Mouse (Mus musculus): ENCODE results near the gene Lpin1. TPM values are rescaled to one million over a fixed set of nuclear protein-coding genes. Genes with fewer than 3 reads are reported as not detected.

The Lpin1 gene
- 20.5 and 21.2 TPM in 2 replicates for polyA plus RNA-seq (2012; rRNA removed)

DNA sequence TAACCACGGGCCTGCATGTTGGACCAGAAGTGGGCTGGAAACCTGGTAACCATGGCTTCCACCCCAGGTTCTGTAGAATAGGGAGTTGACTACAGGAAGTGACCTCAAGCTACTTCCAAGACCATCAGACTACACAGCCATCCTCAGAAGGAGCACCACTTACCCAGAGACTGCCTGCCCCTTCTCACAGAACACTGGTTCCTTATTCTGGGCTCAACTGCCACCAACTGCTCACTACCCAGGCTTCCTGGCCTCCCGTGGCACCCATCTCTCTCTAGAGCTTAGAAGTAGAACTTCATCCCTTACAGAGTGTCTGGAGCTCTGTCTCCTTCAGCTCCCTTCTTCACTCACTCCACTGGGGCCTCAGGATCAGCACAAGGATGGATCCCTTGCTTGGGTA lies at the start of gene Lpin1:
Lpin1 (minus strand) TSS at position 31 of the 400 bp plus-strand sequence.
- no peak for DNase-seq (ENCODE audit: extremely low spot score in 1 of 2, low spot score in 1 of 2)

DNA sequence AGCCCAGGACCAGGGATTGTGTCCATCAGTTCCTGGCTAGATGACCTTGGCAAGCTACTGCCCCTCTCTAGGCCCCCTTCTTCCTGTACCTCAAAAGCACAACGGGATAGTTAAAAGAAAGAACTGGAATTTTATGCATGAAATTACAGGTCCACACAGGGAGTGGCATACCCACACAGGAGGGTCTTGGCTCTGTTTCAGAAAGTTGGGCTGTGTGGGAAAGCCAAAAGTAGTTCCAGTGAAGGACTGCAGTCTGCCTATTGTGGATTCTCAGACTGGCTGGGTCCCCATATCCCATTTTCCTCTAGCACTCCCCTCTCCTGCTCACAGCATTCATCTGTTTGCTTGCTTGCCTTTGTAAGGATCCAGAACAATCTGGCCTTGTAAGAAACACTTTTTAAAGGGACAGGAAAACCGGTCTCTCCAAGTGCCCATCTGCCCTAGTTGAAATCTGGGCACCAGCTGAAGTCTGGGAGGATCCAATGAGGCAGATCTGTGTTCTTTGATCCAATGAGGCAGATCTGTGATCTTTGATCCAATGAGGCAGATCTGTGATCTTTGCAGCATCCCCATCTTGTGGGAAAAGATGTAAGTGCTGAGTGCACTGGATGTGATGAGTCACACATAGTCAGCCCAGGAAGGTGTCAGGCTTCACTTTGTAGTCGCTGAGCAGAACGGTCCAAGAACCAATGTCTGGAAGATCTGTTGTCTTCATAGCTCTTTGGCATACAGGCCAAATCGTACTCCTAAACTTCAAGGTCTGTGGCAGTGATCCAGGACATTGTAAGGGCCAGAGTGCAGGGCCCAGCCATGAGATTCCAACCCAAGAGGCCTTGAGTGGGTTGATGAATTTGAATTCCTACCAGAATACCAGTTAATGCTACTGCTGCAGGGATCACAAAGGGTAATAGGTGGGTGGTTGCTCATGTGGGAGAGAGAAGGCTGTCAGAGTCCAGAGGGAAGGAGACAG lies 46.4 kb upstream of the Lpin1 start:
- DNase-seq (ENCODE audit: extremely low spot score in 1 of 2, low spot score in 1 of 2) = peak; percentile 38 to 60

DNA sequence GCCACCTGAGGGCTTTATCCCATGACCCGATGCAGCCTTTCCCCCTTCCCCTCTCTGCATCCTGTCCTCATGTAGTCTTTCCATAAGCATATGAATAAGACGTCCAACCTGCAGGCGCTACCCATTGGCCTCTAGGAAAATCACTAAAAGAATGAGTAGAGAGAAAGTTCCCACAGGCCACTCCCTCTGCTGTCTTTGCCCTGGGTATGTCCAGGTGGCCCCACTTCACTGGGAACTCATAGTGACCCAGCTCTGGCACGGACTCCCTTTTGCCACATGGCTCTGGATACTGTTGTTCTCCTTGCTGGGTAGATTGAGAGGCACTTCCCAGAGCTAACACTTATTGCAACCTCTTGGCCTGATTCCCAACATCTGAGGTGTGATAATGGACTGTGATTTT lies 44.8 kb upstream of the Lpin1 start:
- no peak for DNase-seq (ENCODE audit: extremely low spot score in 1 of 2, low spot score in 1 of 2)

DNA sequence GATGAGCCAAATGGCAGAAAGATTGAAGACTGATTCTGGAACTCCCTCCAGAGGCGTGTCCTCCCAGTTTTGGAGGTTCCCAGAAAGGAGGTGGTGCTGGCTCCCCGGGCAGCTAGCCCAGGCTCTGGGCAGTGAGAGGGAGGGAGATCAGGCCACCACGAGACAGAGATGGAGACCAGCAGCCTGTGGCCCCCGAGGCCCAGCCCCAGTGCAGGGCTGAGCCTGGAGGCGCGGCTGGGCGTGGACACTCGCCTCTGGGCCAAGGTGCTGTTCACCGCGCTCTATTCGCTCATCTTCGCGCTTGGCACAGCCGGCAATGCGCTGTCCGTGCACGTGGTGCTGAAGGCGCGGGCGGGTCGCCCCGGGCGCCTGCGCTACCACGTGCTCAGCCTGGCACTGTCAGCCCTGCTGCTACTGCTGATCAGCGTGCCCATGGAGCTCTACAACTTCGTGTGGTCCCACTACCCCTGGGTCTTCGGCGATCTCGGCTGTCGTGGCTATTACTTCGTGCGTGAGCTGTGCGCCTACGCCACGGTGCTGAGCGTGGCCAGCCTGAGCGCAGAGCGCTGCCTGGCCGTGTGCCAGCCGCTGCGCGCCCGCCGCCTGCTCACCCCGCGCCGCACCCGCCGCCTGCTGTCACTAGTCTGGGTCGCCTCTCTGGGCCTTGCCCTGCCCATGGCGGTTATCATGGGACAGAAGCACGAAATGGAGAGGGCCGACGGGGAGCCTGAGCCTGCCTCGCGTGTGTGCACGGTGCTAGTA lies 42.7 kb upstream of the Lpin1 start, which contains the start of gene Ntsr2:
Ntsr2 (plus strand) TSS at position 51 of the 762 bp plus-strand sequence.
- DNase-seq (ENCODE audit: extremely low spot score in 1 of 2, low spot score in 1 of 2) = peak; percentile 29 to 65

DNA sequence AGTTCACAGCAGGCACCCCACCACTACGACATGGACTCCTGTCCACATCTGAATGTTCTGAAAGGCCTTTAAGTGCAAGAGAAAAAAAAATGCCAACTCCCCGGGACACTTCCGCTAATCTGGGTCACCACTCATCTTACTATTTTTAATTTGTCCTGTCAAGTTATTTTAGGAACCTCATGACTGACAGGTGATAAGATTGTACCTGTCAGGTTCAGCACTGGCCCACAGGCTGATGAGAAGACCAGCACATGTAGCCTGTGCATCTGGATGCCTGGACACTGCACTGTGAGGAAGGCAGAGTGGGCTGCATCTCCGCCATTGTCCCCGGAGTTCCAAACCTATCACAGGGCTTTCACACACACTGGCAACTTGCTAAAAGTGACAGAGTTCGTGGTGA lies 39.1 kb upstream of the Lpin1 start:
- no peak for DNase-seq (ENCODE audit: extremely low spot score in 1 of 2, low spot score in 1 of 2)

DNA sequence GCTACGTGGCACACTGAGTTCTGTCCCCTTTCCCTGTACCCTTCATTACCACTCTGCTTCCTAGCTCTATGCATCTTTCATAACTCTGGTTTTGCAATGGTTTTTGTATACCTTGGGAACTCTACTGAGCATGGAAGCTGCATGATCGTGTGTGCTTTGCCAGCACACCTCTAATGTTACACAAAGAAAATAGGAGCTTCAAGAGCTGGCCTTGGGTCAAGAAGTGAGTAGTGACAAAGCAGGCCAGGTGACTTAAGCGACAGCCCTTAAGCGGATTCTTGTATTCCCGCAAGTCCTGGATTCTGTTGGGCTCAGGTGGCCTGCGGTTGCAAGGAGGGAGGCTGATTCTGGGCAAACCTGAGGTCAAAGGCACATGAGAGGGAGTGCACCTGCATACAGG lies 37.5 kb upstream of the Lpin1 start:
- DNase-seq (ENCODE audit: extremely low spot score in 1 of 2, low spot score in 1 of 2) = no peak

DNA sequence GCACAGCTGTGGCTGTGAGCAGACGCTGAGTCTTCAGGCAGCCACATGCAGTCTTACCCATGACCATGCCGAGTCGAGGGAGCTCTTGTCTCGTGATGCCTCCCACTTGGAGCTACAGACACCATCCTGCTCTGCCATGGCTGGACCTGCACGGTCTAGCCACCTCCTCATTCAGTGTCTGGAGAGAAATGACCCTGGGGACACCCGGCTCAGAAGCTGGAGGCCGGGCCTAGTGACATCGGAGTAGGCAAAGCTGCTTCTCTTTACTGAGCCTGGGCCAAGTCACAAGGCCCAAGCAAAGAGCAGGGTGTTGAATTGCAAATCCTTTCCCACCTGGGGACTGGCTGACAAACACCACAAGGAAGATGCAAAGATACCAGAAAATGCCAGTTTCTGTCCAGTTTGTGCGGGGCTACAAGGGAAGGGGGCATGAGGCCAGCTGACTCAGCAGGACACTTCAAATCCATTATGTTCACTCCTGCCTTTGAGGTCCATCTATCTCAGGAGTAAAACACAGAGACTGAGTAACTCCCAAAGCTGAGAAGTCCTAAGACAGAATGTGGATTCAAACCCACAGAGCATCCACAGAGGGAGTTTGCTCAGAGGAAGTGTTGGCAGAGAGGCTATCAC lies 36.1 kb upstream of the Lpin1 start:
- DNase-seq (ENCODE audit: extremely low spot score in 1 of 2, low spot score in 1 of 2) = no peak

DNA sequence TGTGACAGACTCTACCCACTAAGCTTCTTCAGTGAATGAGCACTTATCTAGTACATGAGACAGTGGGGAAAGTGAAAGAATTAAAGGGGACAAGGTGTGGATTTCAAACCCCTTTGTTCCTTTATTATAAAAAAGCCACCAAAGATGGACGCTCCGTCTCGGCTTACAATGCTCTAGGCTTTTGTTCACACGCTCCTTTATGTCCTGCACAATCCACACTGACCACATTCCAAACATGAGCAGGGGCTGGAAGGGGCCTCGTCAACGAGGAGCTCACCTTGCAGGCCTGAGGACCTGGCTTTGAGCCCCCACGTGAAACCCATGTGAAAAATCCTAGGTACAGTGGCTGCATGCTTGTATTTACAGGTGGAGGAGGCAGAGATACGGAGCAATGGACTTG lies 33.9 kb upstream of the Lpin1 start:
- DNase-seq (ENCODE audit: extremely low spot score in 1 of 2, low spot score in 1 of 2) = no peak

DNA sequence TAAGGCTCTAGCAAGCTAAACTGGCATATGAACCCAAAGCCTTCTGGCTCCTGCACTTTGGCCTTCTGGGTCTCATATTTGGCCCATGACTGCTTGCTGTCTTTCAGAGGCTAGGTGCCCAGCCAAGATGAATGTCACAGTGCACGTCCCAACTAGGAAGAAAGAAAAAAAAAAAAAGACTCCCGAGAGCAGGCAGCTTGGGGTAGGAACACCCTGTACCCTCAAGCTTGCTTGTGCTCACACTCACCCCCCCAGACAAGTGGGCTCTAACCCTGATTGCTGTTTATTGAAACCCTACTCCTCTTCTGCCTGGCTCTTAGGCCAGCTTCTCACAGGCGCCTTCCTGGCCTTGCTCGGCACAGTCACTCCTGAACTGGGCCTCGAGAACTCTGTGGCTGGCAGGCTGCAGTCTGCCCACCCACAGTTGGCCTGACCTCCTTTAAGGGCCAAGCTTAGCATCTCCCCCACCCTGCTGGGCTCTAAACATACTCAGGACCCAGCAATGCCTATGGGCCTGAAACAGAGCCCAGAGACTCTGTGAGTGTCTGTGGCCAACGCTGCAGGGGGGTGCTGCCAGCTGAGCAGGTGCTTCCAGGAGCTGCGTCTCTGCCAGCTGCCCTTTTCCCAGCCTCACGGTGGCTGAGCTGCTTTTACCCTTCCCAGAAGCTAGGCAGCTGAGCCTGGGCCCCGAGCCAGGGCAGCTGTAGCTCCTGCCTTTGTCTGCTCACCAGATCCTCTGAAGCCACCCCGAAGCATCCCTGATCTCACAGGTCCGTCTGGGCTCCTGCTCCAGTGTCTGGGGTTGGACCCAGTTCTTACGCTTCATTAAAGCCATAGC lies 33.0 kb upstream of the Lpin1 start:
- peak in 1 of 2 experiments; percentile 36 for DNase-seq (ENCODE audit: extremely low spot score in 1 of 2, low spot score in 1 of 2)

DNA sequence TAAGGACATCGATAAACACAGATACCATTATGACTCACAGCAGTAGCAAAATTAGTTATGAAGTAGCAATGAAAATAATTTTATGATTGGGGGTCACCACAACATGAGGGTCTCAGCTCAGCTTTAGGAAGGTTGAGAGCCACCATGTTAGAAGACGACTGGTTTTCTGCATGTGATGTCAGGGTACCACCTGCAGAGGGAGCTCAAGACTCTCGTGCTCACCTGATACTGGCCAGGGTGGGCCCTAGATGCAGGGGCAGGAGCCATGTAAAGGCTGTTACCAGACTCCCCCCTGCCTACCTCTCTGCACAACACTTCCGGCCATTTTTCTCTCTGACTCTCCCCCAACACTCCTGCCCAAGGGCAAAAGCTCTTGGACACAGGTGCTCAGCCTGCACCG lies 31.2 kb upstream of the Lpin1 start:
- DNase-seq (ENCODE audit: extremely low spot score in 1 of 2, low spot score in 1 of 2) = no peak

DNA sequence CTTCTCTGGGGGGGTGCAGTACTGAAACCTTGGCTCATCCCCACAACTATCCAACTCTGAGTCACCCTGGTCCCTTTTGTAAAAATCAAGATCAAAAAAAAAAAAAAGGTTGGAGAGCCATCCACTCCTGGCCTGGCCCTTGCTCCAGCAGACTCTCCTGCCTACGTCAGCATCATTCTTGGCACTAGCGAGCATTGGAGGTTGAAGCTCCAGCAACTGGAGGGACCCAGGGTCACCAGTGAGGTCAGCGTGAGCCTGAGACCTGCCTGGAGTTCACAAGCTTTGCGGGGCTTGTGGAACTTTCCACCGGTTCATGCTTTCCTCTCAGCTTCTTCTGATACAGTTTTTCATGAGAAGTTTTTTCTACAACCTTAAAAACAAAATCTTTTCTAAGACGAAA lies 29.3 kb upstream of the Lpin1 start:
- DNase-seq (ENCODE audit: extremely low spot score in 1 of 2, low spot score in 1 of 2) = no peak

DNA sequence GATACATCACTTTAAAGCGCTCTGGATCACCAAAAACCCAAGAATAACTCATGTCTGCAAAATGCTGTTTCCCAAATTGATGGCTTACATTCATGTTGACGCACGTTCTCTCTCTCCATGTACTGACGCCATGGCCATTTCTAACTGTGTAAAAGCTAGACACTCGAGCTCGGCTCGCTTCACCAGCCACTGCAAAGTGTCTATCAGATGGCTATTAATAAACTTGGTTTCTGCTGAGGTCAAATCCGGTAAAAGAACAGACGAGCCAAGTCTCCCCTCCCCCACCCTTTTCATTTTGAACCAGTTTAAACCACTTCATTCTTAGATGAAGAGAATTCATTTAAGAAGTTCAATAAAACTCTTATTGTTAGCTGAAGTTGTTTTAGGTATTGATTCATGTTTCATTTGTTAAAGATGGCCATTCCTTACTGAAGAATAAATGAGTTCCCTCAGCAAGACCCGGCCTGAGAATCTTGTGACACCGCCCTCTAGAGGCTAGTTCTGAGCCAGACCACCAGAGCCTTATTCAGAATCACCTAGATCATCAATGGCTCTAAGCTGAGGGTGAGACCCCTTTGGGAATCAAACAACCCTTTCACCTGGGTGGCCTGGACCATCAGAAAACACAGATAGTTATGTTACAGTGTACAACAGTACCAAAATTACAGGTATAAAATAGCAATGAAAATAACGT lies 28.5 kb upstream of the Lpin1 start:
- no peak for DNase-seq (ENCODE audit: extremely low spot score in 1 of 2, low spot score in 1 of 2)

DNA sequence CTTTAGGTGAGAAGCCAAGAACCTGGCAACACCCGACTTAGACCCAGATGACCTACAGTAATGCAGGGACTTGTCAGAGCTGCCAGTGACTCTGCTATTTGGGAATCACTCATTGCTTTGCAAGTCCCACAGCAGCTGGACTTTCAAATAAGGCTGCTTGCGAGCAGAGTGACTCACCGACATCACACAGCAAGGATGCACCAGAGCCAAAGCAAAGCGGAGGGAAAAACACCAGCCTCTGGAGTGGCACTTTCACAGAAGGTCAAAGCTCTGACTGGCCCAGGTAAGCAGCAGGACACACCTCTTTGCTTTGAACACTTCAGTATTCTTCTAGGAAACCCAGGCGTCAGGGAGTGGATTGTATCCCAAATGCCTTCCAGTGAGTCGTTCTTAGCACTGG lies 25.1 kb upstream of the Lpin1 start:
- no peak for DNase-seq (ENCODE audit: extremely low spot score in 1 of 2, low spot score in 1 of 2)

DNA sequence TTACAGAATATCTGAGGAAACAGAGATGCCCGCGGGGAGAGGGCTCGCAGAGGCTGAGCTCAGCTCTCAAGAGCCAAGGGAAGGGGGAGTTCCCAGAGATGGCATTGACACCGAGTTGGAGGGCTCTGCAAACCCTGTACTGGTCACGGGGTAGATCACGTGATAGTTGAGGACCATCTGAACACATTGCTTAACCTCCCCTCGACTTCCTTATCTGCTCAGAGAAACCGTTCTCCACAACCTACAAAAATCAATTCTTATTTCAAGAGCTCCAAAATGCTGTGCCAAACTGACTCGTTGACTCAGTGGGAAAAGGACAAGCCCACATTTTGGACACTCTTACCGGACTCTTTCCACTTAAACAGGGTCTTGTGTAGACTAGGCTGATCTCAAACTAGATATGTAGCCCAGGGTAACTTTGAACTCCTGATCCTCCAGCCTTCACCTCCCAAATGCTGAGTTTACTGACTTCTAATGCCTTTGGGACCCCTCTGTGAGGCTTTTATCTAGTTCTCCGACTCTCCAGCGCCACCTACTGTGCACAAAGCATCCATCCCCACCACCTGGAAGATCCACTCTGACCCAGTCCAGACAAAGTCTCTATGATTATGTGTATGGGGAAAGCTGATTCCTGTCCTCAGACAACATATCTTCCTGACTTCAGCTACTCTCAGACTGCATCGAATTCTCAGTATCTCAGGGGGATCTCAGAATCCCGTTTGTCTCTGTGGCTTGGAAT lies 23.5 kb upstream of the Lpin1 start:
- DNase-seq (ENCODE audit: extremely low spot score in 1 of 2, low spot score in 1 of 2) = peak in 1 of 2 experiments; percentile 73

DNA sequence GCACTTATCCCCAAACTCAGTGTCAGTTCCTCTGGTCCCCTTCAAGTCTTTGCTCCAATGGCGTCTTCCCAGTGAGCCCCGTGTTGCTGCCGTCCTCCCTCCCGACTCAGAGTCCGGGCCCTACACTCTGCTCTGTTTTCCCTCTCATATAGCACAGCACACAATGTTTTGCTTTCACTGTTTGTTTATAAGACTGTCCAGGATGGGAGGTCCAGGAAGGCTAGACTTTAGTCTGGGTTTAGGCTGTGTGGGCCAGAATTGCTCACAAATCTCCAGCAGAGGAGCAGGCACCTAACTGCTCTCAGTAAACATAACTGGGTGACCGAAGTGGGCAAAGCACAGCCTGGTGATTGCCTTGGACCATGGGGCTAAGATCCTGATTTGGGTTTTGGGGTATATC lies 22.5 kb upstream of the Lpin1 start:
- DNase-seq (ENCODE audit: extremely low spot score in 1 of 2, low spot score in 1 of 2) = no peak

DNA sequence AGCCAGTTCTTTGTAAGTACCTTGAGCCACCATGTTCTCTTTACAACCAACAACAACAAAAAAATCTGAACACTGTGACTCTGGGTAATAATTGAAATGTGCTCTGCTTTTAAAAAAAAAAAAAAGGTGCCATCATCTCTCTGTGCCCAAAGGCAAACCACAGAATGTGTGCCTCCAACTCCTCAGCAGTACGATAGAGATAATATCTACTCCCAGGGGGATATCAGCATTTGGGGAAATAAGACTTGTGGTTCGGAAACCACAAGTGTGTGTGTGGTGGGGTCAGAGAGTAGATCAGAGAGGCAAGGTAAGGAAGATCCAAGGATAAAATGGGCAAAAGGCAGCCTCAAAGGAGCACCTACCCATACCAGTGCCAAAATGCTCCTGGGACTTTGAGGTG lies 20.7 kb upstream of the Lpin1 start:
- DNase-seq (ENCODE audit: extremely low spot score in 1 of 2, low spot score in 1 of 2) = no peak

DNA sequence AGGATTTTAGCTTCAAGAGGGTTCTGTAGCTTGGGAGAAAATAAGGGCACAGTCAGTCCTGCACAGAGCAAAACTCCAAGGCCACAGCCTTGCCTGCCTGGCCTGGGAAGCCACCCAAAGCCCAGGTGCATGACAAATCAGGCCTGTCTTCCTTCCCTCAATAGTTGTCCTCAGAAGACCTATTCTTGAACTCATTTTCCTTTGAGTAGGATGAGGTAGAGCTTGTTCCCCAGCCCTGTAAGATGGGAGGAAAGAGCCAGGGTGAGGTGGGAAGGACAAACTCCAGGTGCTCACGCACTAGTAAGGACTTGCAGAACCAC lies 20.1 kb upstream of the Lpin1 start:
- DNase-seq (ENCODE audit: extremely low spot score in 1 of 2, low spot score in 1 of 2) = no peak

DNA sequence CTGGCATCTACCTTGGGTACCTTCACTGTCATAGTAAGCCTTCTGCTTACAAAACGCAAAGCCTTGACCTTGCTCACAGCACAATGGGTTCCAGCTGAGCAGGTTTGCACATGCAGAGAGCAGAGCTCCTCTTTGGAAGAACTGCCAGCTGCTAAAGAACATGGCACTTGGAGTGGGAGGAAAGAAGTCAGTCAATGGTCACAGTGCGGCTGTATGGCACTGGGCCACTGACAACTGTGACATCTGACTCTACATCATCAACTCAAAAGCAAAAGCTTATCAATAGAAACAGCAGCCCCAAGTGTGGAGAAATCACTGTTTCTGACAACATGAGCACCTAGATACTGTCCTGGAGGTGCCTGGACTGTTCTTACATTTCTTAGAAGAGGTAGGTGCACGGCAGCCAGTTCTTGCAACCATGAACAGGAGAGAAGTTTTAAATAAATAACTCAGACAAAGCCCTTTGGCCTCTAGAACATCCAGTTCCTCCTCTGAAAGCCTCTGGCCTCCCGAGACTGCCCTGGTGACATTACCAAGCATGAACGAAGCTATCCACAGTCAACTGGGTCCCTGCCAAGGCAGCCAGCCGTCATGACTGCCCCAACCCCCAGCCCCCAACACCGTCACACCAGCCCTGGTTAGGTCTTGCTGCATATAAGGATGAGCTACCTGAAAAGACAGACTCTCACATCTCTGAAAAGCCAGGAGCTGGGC lies 19.5 kb upstream of the Lpin1 start:
- DNase-seq (ENCODE audit: extremely low spot score in 1 of 2, low spot score in 1 of 2) = no peak

DNA sequence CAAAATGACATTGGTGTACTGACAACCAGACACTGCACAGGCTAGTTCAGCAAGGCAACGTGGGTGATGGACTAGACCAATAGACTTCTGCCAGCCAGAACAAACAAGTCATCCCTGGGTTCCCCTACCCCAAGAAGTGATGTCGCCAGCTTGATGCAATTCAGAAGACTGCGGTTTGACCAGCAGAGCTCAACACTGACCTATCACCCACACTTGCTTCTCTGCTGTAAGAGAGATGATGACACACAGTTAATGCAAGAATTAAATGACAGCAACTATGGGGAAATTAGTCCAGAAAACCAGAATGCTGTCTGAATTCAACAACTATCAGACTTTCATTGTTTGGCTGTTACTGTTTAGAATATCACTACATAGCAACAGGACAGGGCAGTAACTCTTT lies 9.5 kb upstream of the Lpin1 start:
- DNase-seq (ENCODE audit: extremely low spot score in 1 of 2, low spot score in 1 of 2) = no peak

Measured in frontal cortex, adult 2 months (tissue).